Mouse (Mus musculus) embryonic facial prominence, embryonic 11.5 days (tissue): Measurements from ENCODE around the gene Pilrb2. TPM values are rescaled to one million over a fixed set of nuclear protein-coding genes. Genes with fewer than 3 reads are reported as not detected.
A peak's percentile ranks its signal among the peaks of the same experiment; 100 is the strongest.
"Not testable (repeated sequence)": the region's sequence is repeated elsewhere in the genome, so short reads cannot be mapped to it uniquely, and the experiment has no call there.

Experiments
- ATAC-seq: fragments of 200-750 bp; cut with Nextera tagmentation; replicated peaks from 2 replicates; pipeline ENCODE4 v1.8.0; 2017; ENCODE audit warnings: low read depth; ENCODE audit not compliant: insufficient number of reproducible peaks, low FRiP score, low TSS enrichment
- DNase-seq: peaks from one replicate; pipeline ENCODE4 v3.0.0-alpha.2; 2015; ENCODE audit warnings: low spot score
- H3K27ac ChIP-seq: fragments of 300-500 bp; sonication (generic); replicated peaks from 2 replicates; pipeline ENCODE4 v1.5.1; 2014; ENCODE audit warnings: mild to moderate bottlenecking, low read depth, low read length, control low read depth
- H3K27me3 ChIP-seq: fragments of 300-500 bp; sonication (generic); 2 replicates; pipeline ENCODE4 v1.6.1; 2014; ENCODE audit warnings: mild to moderate bottlenecking, low read length, moderate library complexity, mixed read lengths; ENCODE audit not compliant: control insufficient read depth, insufficient read depth
- H3K36me3 ChIP-seq: fragments of 300-500 bp; sonication (generic); replicated peaks from 2 replicates; pipeline ENCODE4 v1.6.1; 2014; ENCODE audit warnings: low read depth, mild to moderate bottlenecking, low read length, moderate library complexity, mixed read lengths; ENCODE audit not compliant: control insufficient read depth, insufficient read depth
- H3K4me1 ChIP-seq: fragments of 300-500 bp; sonication (generic); 2 replicates; pipeline ENCODE4 v1.6.1; 2014; ENCODE audit warnings: low read length, mixed read lengths; ENCODE audit not compliant: control insufficient read depth, insufficient read depth
- H3K4me2 ChIP-seq: fragments of 300-500 bp; sonication (generic); 2 replicates; pipeline ENCODE4 v1.6.1; 2014; ENCODE audit warnings: low read depth, mild to moderate bottlenecking, control low read depth, low read length, moderate library complexity
- H3K4me3 ChIP-seq: fragments of 300-500 bp; sonication (generic); 2 replicates; pipeline ENCODE4 v1.5.1; 2014; ENCODE audit warnings: low read depth, low read length, control low read depth
- H3K9ac ChIP-seq: fragments of 300-500 bp; sonication (generic); replicated peaks from 2 replicates; pipeline ENCODE4 v1.6.1; 2014; ENCODE audit warnings: mild to moderate bottlenecking, control low read depth, low read length
- H3K9me3 ChIP-seq: fragments of 300-500 bp; sonication (generic); replicated peaks from 2 replicates; pipeline ENCODE4 v1.6.1; 2016; ENCODE audit warnings: mild to moderate bottlenecking, low read length, inconsistent platforms, mixed read lengths; ENCODE audit not compliant: control insufficient read depth
- WGBS: fragments of 180-500 bp; shearing (Covaris S2); extraction: QIAGEN DNeasy Blood & Tissue Kit; methylation state at CpG from one replicate; pipeline ENCODE4 v1.1.7; 2014; 5-methylcytosine and 5-hydroxymethylcytosine counted together
- polyA plus RNA-seq: library from polyadenylated mRNA; unstranded; fragments of >200 nt; fragmentation: Nextera tagmentation; extraction: Ambion mirVana; gene quantifications from 2 replicates; pipeline ENCODE4 v1.2.1, GENCODE M21; 2014

Pilrb2 gene
- polyA plus RNA-seq, 1 experiment from 2014 or later, result not detected

GRCm38 (mm10) chr5:137883345-137883744 is 11.7 kb upstream of the Pilrb2 start:
- Histone ChIP-seq H3K4me3 (no peak overlapping the region), H3K4me2 (no peak overlapping the region), H3K36me3 (no peaks in the 10 kb centered on the region), H3K27ac (no peak overlapping the region), H3K4me1 (no peaks in the 10 kb centered on the region), H3K27me3 (no peaks in the 10 kb centered on the region), H3K9ac (no peak overlapping the region), H3K9me3 (no peaks in the 10 kb centered on the region)
- DNase-seq, result no peak
- no peak for ATAC-seq
- WGBS, result 88% methylated on average over 3 of the region's 3 CpGs

GRCm38 (mm10) chr5:137882922-137883321 is 11.3 kb upstream of the Pilrb2 start:
- Histone ChIP-seq H3K4me3 (no peak overlapping the region), H3K9ac (no peak overlapping the region), H3K4me1 (no peaks in the 10 kb centered on the region), H3K9me3 (no peaks in the 10 kb centered on the region), H3K27ac (no peak overlapping the region), H3K4me2 (no peak overlapping the region), H3K27me3 (no peaks in the 10 kb centered on the region), H3K36me3 (no peaks in the 10 kb centered on the region)
- DNase-seq (no peak), ATAC-seq (no peak)
- WGBS, result 79% methylated on average over 4 of the region's 4 CpGs

- no peaks in the 10 kb centered on the region for H3K27me3 ChIP-seq
- H3K36me3 ChIP-seq, result no peaks in the 10 kb centered on the region
- H3K27ac ChIP-seq, result no peak overlapping the region
- no peaks in the 10 kb centered on the region for H3K4me1 ChIP-seq
- H3K4me3 ChIP-seq, result no peak overlapping the region
- no peak for ATAC-seq
- peak; percentile 10 for DNase-seq
- no peak overlapping the region for H3K4me2 ChIP-seq
- H3K9me3 ChIP-seq, result no peaks in the 10 kb centered on the region
- H3K9ac ChIP-seq, result no peak overlapping the region
- 48% methylated on average over 2 of the region's 2 CpGs for WGBS
These were observed 6.2 kb upstream of the Pilrb2 start for GRCm38 (mm10) chr5:137877860-137878259.

- H3K36me3 ChIP-seq, result no peaks in the 10 kb centered on the region
- H3K27me3 ChIP-seq, result no peaks in the 10 kb centered on the region
- no peak overlapping the region for H3K4me2 ChIP-seq
- DNase-seq, result no peak
- no peaks in the 10 kb centered on the region for H3K9me3 ChIP-seq
- WGBS, result 87% methylated on average over 2 of the region's 2 CpGs
- H3K4me3 ChIP-seq, result no peak overlapping the region
- H3K9ac ChIP-seq, result no peak overlapping the region
- H3K27ac ChIP-seq, result no peak overlapping the region
- no peaks in the 10 kb centered on the region for H3K4me1 ChIP-seq
- no peak for ATAC-seq
These were observed 3.4 kb upstream of the Pilrb2 start for GRCm38 (mm10) chr5:137875054-137875453.

- not testable (repeated sequence) for H3K36me3 ChIP-seq, H3K9me3 ChIP-seq, H3K4me2 ChIP-seq, ATAC-seq, H3K9ac ChIP-seq, H3K27ac ChIP-seq, H3K4me1 ChIP-seq, H3K27me3 ChIP-seq, DNase-seq, H3K4me3 ChIP-seq
- 31% methylated on average over 1 of the region's 1 CpGs for WGBS
These were observed 727 bp upstream of the Pilrb2 start for GRCm38 (mm10) chr5:137872381-137872702.

GRCm38 (mm10) chr5:137868600-137868999 is 3.0 kb downstream of the Pilrb2 start:
- H3K4me3 ChIP-seq, ATAC-seq, H3K27ac ChIP-seq, H3K9ac ChIP-seq, H3K27me3 ChIP-seq, H3K4me1 ChIP-seq, H3K4me2 ChIP-seq, H3K36me3 ChIP-seq, DNase-seq, H3K9me3 ChIP-seq: not testable (repeated sequence)
- WGBS, result 75% methylated on average over 2 of the region's 2 CpGs

GRCm38 (mm10) chr5:137864008-137864407 is 7.6 kb downstream of the Pilrb2 start:
- not testable (repeated sequence) for H3K27me3 ChIP-seq, H3K27ac ChIP-seq, DNase-seq, H3K4me2 ChIP-seq, H3K9ac ChIP-seq, H3K4me1 ChIP-seq, H3K4me3 ChIP-seq, ATAC-seq, H3K9me3 ChIP-seq, H3K36me3 ChIP-seq
- 83% methylated on average over 1 of the region's 1 CpGs for WGBS

GRCm38 (mm10) chr5:137857960-137858710 is 13.5 kb downstream of the Pilrb2 start, which contains the start of gene Pilrb1:
Gene Pilrb1 (minus strand): TSS chr5:137858106.
- H3K4me3 ChIP-seq, ATAC-seq, H3K4me2 ChIP-seq, H3K4me1 ChIP-seq, H3K9me3 ChIP-seq, H3K9ac ChIP-seq, H3K36me3 ChIP-seq, H3K27ac ChIP-seq, DNase-seq, H3K27me3 ChIP-seq: not testable (repeated sequence)
- WGBS, result 74% methylated on average over 2 of the region's 2 CpGs
